Mouse (Mus musculus): ENCODE results near the gene Neurl4.

DNA sequence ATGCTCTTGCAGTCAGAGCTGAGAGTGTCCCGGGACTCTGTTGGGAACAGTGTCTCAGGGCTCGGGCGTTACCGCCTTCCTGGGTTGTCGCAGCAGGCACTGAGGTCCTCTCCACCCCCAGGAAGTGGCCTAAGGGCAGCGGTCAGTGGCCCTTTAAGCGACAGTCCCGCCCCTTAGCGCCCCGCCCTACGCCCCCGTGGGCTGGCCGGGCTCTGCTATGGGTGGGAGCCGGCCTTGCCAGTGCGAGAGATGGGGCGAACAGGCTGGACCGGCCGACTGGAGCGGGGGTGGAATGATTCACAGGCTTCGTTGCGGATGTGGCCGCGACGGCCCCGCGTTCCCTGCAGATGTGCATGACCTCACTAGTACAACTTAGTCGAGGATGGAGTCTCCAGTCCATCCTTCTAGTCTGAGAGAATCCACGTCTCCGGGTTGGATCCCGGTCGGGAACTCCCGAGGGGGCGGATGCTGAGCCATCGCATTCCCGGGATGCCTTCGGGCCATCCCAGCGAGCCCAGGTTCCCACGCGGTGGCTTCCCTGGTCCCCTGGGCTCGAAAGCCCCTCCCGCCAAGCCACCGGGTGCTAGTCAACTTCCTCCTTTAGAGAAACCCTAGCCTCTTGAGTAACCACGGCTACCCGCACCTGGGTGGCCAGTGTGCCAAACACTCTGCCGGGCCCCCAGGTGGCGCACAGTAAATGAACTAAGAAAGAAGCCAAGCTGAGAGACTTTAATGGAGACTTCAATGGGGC lies 19.8 kb upstream of the Neurl4 start, which contains the start of gene Kctd11:
- peak; percentile 57 for TF ChIP-seq CTCF (IDR thresholded peaks at IDR 0.05)
- TF ChIP-seq POLR2A (IDR thresholded peaks at IDR 0.05; ENCODE audit: insufficient read depth, low read depth, low read length): peak; percentile 98
- no peak; the same call in 1 of the 2 replicates for TF ChIP-seq EP300 (IDR thresholded peaks at IDR 0.05; ENCODE audit: insufficient read depth, low read depth, low read length)
